Mouse (Mus musculus): ENCODE measurements at regions not wholly inside any gene's neighbourhood (a gene's known extent, or its start where the extent isn't known, plus 50 kb on each side); places are given as distances from the start of the nearest gene placed in this dataset.
A peak's percentile ranks its signal among the peaks of the same experiment; 100 is the strongest.
"Not testable (repeated sequence)": the region's sequence is repeated elsewhere in the genome, so short reads cannot be mapped to it uniquely, and the experiment has no call there.

DNA sequence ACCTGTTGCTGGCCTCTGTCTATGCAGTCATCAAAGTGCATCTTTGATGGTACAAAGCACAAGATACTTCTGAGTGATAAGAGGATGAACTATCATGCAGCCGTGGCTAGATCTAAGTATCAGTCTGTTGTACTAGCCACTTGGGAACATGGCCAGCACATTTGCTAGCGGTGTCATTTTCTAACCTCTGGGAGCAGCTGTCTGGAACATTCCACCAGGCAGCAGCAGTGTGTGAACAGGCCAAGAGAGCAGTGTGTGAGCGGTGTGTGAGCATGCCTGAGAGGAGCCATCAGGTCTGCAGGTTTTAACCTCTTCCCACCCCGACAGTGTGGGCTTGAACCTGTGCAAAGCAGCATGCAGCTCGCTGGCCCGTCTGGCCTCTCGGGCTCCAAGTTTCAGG is 248.3 kb downstream of the Gadd45g start:
- DNase-seq, result no peak

DNA sequence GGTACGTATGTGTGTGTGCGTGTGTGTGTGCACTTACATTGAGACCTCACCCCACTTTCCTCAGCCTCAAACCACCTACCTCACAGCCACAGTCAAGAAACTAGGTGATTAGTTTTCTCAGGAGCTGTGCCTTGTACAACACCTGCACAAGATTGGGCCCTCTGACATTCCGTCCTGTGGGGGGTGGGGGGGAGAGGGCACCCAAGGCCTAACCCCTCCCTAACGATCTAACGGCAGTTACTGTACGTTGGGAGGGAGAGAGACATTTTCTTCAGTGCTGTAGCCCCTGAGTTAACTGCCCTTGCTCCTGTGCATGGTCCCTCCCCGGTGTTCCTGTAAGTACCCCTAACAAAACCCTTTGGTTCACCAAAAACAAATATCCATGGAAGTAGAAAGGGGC is 250.0 kb downstream of the Gadd45g start:
- no peak for DNase-seq

DNA sequence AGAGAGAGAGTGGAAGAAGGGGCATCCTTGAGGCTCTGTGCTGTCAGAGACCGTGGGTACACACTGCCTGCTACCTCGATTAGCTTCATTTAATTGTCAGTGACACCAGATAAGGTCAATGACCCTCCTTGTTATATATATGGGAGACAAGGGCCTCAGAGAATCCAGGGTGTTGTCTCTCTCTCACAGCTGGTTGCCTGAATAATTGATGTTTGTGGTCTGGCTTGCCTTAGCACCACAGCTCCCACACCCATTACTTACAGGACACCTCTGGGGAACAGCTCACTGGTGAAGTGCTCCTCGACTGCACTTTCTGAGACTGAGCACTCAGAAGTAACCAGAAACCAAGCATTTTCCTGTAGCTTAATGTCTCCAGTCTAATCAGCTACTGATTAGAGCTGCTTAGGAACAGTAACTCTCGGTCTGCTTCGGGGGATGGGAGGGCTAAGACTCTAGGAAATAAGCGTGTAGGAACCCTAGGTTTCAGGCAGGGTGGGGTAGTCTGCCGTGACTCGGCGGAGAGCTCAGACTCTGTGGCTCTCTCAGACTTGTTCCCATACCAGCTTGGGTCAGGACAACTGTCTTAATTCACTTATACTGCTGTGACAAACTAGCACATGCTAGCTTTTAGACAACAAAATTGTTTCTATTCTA is 259.6 kb downstream of the Gadd45g start:
- DNase-seq, result no peak

DNA sequence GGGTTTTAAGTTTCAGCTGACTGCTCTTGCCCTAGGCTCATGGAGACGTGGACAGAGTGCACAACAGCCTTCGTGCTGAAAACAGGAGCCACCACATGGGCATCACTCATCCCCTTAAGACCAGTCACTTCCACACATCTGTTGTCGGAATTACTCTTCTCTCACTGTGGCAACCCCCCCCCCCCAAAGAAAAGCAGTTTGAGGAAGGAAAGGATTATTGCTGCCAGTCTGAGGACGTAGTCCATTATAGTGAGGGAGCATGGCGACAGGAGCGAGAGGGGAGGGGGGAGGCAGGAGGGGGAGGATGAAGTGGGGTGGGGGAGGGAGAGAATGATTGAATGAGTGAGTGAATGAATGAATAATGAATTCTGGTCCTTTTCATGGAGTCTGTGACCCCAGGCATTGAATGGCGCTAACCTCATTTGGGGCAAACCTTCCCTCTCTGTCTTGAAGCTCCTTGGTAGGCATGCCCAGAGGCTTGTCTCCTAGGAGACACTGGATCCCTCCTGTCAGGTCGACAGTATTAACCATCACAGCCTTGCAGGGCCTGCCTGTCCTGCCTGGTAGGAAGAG is 262.0 kb downstream of the Gadd45g start:
- DNase-seq, result no peak

DNA sequence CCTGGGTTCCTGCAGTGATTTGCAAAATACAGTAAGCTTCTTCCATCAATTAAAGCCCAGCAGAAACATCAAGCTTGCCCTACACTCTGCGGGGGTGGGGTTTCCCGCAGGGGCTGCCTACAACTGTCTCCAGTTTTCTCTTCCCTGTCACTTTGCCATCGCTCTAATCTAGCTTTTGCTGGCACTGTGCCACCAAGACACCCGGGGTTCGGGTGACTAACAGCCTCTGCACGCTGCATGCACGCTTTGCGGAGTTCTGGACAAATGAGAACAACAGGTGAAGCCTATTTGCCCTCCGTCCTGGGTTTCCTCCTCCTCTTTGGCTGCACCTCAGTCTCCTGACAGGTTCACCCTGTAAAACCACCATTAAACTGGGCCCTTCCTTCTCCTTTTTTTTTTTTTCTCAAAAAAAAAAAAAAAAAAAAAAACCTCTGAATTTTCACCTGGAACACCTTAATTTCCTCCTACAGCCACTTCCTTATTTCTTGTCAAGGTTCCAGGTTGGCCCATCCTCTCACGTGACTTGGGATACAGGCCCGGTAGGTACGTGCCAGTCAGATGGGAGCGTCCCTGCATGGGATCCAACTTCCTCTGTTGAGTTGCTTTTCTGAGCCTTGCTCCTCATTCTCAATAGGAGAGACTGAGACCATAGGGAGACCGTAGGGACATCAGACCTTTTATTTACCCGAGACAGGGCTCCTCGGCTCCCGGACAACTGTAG is 262.7 kb downstream of the Gadd45g start:
- peak in 1 of 2 experiments; percentile 24 for DNase-seq

DNA sequence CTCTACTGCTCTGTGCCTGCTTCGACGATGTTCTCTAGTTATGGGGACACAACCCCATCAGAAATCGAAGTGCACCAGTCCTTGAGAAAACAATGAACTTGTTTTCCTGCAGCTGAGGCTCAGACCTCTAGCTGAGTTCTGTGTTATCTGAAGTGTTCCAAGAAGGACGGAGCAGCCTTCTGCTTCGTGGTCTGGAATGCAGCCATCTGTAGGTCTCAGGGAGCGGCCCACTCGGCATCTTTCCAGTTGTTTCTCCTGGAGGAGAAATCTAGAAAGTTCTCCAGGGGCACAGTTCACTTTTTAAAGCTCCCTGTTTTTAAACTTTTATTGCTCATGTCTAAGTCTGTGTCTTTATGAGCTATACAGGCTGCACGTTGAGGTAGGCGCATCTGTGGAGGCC is 264.3 kb downstream of the Gadd45g start:
- no peak for DNase-seq

DNA sequence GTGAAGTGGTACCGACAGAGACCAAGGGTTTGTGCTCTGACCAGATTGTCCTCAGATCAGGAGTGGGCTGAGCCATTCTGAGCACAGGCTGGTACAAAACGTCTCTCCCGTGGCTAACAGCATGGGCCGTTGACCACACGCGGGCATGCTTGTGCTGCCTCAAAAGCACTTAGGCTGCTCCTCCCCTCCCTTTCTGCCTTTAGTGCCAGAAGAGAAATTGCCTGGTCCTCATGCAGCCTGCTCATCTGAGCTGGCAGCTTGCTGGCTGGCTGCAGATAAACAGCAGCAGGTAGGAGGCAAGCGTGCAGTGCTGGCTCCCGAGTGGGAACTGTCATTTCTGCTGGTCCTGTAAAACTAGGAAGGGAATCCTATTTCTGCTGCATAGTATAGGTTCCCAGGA is 267.1 kb downstream of the Gadd45g start:
- no peak for DNase-seq

DNA sequence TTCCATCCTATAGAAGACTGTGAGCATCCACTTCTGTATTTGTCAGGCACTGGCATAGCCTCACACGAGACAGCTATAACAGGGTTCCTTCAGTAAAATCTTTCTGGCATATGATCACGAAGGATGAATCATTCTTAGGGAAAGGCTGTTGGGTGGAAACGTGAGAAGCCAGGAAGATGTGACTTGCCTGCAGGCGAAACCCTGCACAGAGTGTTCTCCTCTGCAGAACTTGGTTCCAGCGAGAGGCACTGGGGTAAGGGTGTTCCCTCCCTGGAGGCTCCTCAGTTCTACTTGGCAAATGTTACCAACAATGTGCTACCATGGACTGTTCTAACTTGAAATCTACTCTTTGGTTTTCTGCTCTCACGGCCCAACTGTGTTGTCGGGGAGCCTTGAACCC is 268.0 kb downstream of the Gadd45g start:
- no peak for DNase-seq

DNA sequence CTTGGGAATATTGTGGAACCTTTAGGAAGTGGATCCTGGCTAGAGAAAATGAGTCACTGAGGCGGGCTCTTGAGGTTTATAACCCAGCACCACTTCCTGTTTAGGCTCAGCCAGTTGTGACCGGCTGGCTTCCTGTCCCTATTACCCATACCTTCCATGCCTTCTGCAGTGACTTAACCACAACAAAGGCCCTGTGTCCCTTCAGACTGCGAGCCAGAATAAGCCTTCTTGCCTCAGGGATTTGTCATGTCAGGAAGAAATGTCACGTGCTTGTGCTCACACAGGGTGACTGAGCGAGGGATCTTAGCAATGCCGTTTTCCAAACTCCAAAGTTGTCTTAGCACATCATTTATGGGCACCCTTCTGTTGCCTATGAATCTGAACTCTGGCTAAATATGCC is 268.5 kb downstream of the Gadd45g start:
- DNase-seq, result no peak

DNA sequence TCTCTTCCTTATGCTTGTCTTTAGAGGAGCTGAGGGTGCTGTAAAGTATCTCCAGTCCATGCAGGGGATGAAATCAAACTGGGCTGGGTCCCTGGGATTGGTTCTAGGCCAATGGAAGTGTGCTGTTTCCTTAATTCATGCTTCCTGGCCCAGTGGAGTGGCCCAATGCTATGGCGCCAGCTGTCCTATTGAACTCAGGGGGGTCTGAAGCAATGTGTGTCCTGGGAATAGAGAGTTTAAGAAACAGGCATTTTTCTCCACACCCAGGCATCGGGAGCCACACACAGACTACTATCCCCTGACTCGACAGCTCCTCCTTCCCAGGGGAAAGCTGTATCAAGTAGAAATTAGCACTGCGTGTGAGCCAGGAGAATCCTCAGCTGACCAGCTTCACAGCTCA is 269.8 kb downstream of the Gadd45g start:
- no peak for DNase-seq

DNA sequence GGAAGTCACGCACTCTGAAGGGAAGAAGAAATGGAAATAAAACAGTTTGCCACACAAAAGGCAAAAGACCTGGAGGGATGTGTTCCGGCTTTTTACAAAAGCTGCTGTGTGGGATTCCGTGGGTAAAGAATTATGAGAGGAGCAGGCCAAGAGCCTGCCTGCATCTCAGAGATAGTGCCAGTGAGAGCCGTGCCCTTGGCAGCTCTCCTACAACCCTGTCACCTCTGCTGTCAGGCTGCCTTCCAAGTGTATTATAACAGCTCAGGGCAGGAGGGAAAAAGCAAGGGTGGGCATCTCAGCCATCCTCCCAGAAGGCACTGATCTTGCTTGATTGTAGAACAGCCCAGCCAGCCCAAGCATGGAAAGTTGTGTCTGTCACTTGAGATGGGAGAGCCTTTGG is 270.3 kb downstream of the Gadd45g start:
- no peak for DNase-seq

DNA sequence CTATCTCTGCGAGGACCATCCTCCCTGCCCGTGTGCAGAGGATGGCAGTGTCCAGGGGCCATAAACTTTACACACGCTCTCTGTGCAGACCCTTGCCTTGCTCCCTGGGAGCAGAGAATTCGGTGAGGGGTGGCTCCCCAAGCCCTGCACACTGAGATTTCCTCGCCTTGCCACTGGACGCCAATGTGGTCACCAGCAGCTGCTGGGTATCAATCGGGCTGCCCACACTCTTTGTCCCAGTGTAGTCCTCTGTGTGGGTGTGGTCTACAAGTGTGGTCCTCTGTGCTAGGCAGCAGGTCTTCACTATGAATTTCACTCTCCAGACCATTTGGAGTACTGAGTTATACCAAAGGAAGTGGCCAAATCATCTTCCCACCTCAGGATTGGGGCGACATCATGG is 274.3 kb downstream of the Gadd45g start:
- DNase-seq, result no peak

DNA sequence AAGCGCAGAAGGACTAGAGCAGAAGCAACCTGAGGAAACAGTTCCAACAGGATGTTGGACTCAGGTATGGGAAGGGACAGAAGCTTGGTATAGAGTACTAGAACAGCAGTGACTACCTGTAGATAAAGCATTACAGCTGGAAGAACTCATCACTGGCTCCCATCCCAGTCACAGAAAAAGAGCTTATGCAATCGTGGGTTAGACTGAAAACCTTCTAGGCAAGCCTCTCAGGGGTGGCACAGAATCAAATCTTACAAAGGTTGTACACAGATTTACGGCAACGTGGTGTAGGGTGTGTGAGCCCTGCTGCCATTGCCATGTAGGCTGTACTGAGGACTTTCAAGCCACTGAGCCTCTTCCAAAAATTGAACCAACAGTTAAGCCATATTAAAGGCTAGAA is 278.6 kb downstream of the Gadd45g start:
- DNase-seq, result peak in 1 of 2 experiments; percentile 35

DNA sequence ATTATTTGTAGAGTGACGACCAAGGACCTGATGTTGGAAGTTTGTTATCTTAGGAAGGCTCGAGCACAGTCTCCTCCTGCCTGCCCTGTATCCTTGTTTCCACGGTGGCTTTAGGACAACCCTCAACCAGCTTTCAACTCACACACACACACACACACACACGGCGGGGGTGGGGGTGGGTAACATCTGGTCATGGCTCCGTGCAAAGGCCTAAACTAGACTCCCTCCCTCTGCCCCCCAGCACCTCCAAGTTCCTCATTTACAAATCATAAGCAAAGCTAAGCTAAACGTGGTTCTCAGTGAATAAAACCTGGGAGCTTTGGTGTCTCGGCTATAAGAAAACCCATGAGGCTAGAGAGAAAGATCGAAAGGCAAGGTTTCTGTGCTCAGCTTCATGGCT is 281.3 kb downstream of the Gadd45g start:
- DNase-seq, result no peak

DNA sequence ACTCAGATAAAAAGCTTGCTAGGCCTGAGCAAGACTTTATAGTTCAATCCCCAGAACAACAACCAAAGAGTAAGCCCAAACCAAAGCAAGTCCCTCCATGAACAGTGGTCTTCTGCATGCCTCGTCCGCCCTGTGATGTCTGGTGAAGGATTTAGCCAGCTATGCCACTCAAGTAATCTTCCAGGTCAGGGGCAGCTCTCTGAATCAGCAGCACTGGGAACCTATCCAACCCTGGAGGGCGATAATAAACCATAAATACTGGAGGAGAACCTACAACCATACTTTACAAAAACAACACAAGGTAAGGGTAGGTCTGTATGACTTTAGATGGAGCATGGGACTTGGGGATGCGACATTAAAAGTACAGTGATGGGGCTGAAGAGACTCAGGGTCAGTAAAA is 283.0 kb downstream of the Gadd45g start:
- DNase-seq, result peak; percentile 66 to 71

DNA sequence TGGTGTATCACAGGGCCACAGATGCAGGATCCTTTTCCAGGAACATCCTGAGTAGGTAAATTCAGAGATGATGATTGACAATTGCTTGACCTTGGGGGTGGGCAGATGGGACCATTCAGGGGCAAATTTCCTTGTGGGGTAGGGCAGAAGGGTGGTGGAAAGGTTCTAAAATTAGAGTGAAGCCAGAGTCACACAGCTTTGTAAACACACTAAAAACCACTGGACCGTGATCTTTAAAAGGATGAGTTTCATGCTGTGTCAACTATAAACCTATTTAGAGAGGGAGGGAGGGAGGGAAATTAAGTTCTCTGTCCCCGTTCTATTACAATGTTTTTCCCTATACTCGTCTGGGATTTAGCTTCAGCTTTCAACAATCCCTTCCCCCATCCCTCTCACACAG is 286.7 kb downstream of the Gadd45g start:
- no peak for DNase-seq

DNA sequence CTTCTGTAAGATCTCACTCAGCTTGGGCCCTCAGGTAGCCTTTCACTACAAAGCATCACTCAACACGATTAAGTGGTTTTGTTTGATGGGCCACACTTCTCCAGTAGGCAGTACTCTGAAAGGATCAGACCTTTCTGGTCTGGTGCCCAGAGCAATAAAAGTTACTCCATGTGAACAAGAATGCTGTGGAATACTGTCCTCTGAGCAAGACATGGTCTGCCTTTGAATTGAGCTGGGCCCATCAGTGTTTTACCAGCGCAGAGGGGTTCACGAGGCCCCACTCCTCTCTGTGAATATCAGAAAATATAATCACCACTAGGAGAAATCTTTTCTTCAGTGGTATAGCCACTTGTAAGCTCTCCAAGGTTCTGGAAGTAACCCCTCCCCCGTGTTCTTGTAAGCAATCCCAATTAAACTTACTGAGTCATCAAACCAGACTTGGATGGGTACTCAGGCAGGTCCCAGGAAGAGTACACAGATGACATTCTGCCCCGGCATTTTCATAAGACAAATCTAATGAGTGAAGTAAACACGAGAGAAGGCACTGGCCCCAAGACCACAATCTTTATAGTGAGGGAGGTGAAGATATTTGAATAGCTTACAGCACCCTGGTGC is 292.0 kb downstream of the Gadd45g start:
- DNase-seq, result no peak

DNA sequence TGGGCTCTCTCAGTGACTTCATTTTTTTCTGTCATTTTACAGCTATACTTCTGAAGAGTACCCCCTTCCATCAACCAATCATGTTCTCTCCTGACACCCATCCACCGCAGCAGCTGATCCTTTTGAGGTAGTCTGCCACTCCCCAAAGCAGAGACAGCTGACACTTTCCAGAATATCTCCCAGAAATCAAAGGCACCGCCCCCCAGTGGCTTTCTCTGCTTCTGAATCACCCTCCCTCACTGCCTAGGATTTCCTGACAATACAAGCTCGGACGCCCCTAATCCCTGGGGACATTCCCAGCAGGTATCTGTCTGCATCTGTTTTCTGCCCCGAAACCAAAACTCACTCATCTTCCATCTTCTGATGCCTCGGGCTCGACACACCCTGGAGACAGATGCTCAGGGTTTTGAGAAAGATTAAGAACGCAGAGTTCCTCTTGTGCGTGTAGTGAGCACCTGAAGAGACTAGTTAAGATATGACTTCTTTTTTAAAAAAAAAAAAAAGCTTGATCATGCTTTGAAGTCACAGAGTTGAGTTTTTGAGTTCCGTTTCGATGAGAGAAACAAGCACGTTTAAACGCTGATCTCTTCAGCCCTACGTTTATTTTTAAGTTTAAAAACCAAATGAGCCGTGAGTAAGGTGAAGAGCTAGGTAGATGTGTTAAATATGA is 292.8 kb downstream of the Gadd45g start:
- no peak for DNase-seq

DNA sequence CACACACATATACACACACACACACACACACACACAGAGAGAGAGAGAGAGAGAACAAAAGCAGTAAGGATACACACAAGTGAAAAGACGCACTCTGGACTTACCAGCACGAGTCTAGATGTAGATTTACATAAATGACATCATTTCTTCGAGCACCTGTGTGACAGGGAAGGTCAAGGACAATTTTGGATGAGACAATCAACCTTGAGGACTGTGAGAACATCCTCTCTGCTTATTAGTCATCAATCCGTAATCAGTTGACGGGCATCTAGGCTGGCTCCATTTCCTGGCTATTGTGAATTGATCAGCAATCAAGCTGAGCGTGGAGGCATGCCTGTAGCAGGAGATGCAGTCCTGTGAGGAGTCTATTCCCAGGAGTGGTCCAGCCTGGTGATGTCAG is 293.7 kb downstream of the Gadd45g start:
- DNase-seq, result no peak

DNA sequence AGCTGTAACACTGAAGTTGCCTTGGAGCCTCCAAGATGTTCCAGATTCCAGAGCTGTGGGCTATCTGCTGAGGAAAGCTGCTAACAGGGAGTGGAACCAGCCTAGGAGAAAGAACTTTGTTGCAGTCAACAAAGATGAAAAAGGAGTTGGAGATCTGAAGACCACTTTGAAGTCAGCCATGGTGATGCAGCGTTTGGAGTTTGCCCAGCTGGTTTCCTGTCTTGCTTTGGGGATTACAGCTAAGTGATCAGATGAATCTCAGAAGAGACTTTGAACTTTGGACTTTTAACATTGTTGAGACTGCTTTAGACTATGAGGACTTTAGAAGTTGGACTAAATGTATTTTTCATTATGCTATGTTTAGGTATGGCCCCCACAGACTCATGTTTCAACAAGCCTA is 297.6 kb downstream of the Gadd45g start:
- not testable (repeated sequence) for DNase-seq

DNA sequence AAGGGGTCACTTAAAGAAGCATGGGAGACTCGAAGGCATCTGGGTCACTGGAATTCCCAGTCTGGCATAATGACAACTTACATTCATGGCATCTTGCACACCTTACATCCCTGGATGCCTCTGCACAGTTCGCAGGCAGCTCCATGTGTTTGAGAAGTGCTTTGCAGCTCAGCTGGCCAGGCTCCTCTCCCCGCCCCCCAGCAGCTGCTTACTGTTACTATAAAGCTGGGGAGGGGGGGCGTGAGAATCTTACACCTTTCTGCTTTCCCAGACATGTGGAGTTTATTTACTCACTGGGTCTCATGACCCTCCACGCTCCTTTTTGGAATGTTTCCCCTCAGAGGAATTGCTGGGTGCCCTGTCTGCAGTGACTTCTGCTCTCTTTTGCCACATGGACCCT is 299.4 kb downstream of the Gadd45g start:
- no peak for DNase-seq

DNA sequence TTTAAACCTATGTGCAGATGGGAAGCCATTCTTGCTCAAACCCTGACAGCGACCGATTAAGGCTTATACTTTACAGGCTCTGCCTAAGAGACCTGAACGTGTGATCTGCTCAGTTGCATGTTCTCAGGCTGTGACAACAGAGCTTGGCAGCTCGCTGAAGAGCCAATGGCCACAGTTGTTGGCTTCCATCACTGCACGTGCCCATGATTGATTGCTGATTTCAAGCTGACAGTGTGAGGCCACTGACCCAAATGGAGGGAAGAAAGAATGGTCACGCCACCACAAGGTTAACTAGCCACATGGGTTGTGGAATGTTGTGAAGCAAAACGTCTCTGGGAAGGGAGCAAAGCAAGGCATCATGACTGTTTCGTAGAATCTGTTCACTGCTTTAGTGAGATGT is 303.8 kb downstream of the Gadd45g start:
- DNase-seq, result no peak

DNA sequence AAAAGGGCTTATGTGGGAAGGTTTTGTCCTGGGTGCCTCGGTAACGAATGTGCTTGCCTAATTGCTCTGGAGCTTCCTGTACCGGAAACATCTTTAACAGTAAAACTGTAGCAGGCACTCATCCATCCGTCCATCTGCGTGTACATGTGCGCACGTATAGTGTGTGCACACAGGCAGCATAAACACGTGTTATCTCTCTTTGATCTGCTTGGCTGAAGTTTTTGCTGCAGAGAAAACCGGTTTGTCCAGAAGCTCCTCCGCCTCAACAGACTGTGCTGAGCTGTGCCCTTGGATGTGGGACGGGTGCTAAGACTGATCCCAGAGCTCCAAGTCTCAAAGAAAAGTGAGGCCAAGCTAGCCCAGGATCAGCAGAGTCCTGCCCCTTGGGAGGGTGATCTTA is 305.3 kb downstream of the Gadd45g start:
- DNase-seq, result no peak

Measured in adrenal gland, postnatal 36 days (tissue).